Mouse (Mus musculus) stomach, embryonic 16.5 days (tissue): ENCODE data around the gene Itga3. TPM values are rescaled to one million over a fixed set of nuclear protein-coding genes. Genes with fewer than 3 reads are reported as not detected.

Experiments used
- ATAC-seq: fragments of 200-750 bp; cut with Nextera tagmentation; 2 replicates; pipeline ENCODE4 v1.8.0; 2017; ENCODE audit warnings: moderate number of reproducible peaks, moderate TSS enrichment; ENCODE audit not compliant: insufficient read depth, low FRiP score
- H3K27ac ChIP-seq: fragments of 300-500 bp; sonication (generic); 2 replicates; pipeline ENCODE4 v1.5.1; 2014; ENCODE audit warnings: low read length
- H3K27me3 ChIP-seq: fragments of 300-500 bp; sonication (generic); 2 replicates; pipeline ENCODE4 v1.6.1; 2014; ENCODE audit warnings: low read length, control low read depth, mixed read lengths; ENCODE audit not compliant: control insufficient read depth, insufficient read depth
- H3K36me3 ChIP-seq: fragments of 300-500 bp; sonication (generic); 2 replicates; pipeline ENCODE4 v1.6.1; 2014; ENCODE audit warnings: low read length; ENCODE audit not compliant: control insufficient read depth, insufficient read depth
- H3K4me1 ChIP-seq: fragments of 300-500 bp; sonication (generic); 2 replicates; pipeline ENCODE4 v1.6.1; 2014; ENCODE audit warnings: low read length, control low read depth, mixed read lengths; ENCODE audit not compliant: control insufficient read depth, insufficient read depth
- H3K4me2 ChIP-seq: fragments of 300-500 bp; sonication (generic); 2 replicates; pipeline ENCODE4 v1.6.1; 2014; ENCODE audit warnings: low read depth, low read length, mixed read lengths
- H3K4me3 ChIP-seq: fragments of 300-500 bp; sonication (generic); replicated peaks from 2 replicates; pipeline ENCODE4 v1.5.1; 2014; ENCODE audit warnings: mild to moderate bottlenecking, low read length
- H3K9ac ChIP-seq: fragments of 300-500 bp; sonication (generic); 2 replicates; pipeline ENCODE4 v1.6.1; 2014; ENCODE audit warnings: low read length
- H3K9me3 ChIP-seq: fragments of 300-500 bp; sonication (generic); replicated peaks from 2 replicates; pipeline ENCODE4 v1.6.1; 2016; ENCODE audit warnings: low read length, control low read depth; ENCODE audit not compliant: control insufficient read depth
- WGBS: fragments of 180-500 bp; shearing (Covaris S2); extraction: QIAGEN DNeasy Blood & Tissue Kit; methylation state at CpG from one replicate; pipeline ENCODE4 v1.1.7; 2014; 5-methylcytosine and 5-hydroxymethylcytosine counted together
- polyA plus RNA-seq: library from polyadenylated mRNA; unstranded; fragments of >200 nt; fragmentation: Nextera tagmentation; extraction: Ambion mirVana; gene quantifications from 2 replicates; pipeline ENCODE4 v1.2.1, GENCODE M21; 2015

The Itga3 gene
- polyA plus RNA-seq, 1 experiment from 2014 or later = 19.4 TPM

DNA sequence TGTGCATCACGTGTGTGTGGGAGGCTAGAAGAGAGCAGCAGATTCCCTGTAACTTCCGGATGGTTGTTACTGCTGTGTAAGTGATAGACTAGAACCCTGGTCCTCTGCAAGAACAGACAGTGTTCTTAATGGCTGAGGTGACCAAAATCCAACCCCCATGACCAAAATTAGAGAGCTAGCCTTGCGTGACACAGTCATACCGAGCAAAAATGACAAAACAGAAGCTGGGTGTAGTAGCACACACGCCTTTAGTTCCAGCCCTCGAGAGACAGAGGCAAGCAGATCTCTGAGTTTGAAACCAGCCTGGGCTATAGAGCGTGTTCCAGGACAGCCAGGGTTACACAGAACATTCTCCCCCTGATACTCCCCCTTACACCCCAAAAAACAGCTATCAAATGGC lies 33.5 kb upstream of the Itga3 start:
- Histone ChIP-seq H3K27ac (no peak overlapping the region), H3K4me2 (no peak overlapping the region), H3K9ac (no peak overlapping the region), H3K4me3 (no peak overlapping the region), H3K4me1 (peaks cover 5% of the 10 kb centered on the region; the same call in 1 of the 2 replicates), H3K9me3 (no peaks in the 10 kb centered on the region), H3K36me3 (no peaks in the 10 kb centered on the region), H3K27me3 (no peaks in the 10 kb centered on the region)
- 88% methylated on average over 7 of the region's 7 CpGs for WGBS
- no peak for ATAC-seq

DNA sequence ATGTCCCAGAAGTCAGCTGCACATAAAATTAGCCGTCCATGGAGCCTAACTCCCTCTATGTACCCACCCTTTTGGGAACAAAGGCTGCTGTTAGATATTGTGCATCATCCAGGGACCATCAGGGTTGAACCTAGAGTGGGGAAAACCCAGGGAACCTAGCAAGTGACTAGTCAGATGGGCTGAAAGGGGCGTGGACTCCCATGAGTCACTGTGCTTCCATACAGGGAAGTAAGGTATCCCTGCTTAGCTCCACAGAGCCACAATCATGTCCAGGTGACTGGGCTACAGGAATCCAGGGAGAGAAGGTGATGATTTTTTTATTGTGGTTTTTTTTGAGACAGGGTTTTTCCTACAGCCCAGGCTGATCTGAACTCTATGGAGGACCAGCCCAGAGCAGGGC lies 32.4 kb upstream of the Itga3 start:
- Histone ChIP-seq H3K4me3 (no peak overlapping the region), H3K9ac (no peak overlapping the region), H3K4me1 (peaks cover 5% of the 10 kb centered on the region; the same call in 1 of the 2 replicates), H3K27me3 (no peaks in the 10 kb centered on the region), H3K27ac (no peak overlapping the region), H3K4me2 (no peak overlapping the region), H3K9me3 (no peaks in the 10 kb centered on the region), H3K36me3 (no peaks in the 10 kb centered on the region)
- WGBS = 80% methylated on average over 2 of the region's 2 CpGs
- no peak for ATAC-seq

DNA sequence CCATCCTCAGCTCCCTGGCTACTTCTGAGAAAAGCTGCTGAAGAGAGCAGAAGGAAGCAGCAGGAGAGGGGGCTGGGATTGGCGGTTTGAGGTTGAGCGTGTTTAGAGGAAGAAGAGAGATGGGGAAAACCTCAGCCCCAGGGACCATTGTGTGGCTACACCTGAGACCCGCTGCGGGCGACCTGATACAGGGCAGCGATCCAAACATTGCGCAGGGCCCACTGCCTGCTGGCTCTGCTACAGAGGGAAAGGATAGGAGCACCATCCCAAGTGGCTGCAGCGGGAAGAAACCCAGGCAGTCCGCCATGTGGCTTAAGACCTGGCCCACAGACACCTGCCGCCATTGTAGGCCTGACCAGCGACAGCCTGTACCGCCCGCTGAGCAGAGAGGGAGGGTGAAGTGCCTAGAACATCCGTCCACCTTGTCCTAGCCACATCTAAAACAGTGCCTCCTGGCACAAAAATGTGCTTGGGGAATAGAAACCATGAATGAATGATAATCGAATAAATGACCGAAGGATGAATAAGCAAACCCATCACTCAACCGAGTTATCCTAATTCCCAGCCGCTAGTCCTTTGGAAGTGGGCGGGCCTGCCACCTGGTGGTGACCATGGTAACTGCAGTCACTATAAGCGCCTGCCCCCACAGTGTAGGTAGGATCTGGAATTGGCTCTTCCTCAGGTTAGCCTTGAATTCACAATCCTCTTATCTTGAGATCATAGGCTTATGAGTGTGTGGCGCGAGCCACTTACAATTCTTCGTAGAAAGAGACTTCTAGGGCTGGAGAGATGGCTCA lies 30.0 kb upstream of the Itga3 start:
- H3K9ac ChIP-seq = no peak overlapping the region
- no peak overlapping the region for H3K4me2 ChIP-seq
- H3K27ac ChIP-seq = no peak overlapping the region
- ATAC-seq = peak; percentile 37; the same call in 1 of the 2 replicates
- 36% methylated on average over 23 of the region's 23 CpGs for WGBS
- no peaks in the 10 kb centered on the region for H3K36me3 ChIP-seq
- H3K27me3 ChIP-seq = no peaks in the 10 kb centered on the region
- no peak overlapping the region for H3K4me3 ChIP-seq
- H3K4me1 ChIP-seq = peaks cover 5% of the 10 kb centered on the region; the same call in 1 of the 2 replicates
- no peaks in the 10 kb centered on the region for H3K9me3 ChIP-seq

DNA sequence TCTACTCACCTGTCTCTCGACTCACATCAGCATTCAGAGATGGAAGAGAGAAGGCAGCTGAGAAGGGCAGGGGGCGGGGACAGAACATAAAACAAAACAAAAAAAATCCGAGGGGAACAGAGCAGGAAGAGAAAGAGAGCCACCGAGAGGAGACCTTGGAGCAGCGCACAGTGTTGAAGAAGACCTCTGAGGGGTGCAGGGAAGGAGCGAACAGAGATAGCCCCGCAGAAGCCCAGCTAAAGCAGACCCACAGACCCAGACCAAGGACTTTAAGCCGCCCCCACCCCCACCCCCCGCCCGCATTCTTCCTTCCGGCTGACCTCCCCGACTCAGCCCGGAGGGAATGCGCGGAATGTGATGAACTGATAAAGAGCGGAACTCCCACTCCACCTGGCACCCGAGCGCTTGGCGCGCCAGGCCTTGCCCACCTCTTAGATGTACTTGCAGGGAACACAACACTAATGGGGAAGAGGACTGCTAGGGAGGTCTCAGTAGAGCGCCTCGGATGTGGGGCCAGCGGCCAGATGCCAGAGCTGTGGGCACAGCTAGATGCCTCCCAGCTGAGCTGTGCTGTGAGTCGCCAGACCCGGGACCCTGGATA lies 28.8 kb upstream of the Itga3 start:
- H3K4me3 ChIP-seq = peak overlapping the region; percentile 17; the same call in 1 of the 2 replicates
- H3K36me3 ChIP-seq = no peaks in the 10 kb centered on the region
- no peaks in the 10 kb centered on the region for H3K27me3 ChIP-seq
- H3K4me1 ChIP-seq = peaks cover 15% of the 10 kb centered on the region; the same call in 1 of the 2 replicates
- 0 out of 2 replicates have a peak, but pooled peaks have one; percentile 5 for ATAC-seq
- H3K4me2 ChIP-seq = peak overlapping the region; percentile 45
- no peaks in the 10 kb centered on the region for H3K9me3 ChIP-seq
- WGBS = 4% methylated on average over 25 of the region's 25 CpGs
- H3K9ac ChIP-seq = peak overlapping the region; percentile 24
- H3K27ac ChIP-seq = no peak overlapping the region

DNA sequence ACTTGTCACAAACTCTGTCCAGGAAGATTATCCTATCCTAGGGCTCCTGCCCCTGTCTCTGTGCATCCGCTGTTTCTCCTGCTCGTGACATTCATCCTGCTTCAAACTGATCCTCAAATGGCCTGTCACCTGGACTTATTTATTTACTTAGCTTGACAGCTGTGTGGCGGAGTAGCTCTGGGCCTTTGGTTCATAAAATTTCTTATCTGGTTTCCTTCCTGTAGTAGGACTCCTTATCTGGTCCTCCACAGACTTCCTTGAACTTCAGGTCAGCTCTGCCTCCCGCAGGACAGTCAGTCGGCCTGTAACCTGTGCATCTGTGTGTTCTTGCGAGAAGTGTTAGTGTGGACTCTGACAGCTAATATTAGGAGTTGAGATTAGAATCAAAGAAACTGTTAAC lies 27.7 kb upstream of the Itga3 start:
- no peak for ATAC-seq
- Histone ChIP-seq H3K4me2 (no peak overlapping the region), H3K4me3 (no peak overlapping the region), H3K9me3 (no peaks in the 10 kb centered on the region), H3K36me3 (no peaks in the 10 kb centered on the region), H3K9ac (no peak overlapping the region), H3K27ac (no peak overlapping the region), H3K27me3 (no peaks in the 10 kb centered on the region), H3K4me1 (peaks cover 15% of the 10 kb centered on the region; the same call in 1 of the 2 replicates)
- WGBS = 57% methylated on average over 6 of the region's 6 CpGs

DNA sequence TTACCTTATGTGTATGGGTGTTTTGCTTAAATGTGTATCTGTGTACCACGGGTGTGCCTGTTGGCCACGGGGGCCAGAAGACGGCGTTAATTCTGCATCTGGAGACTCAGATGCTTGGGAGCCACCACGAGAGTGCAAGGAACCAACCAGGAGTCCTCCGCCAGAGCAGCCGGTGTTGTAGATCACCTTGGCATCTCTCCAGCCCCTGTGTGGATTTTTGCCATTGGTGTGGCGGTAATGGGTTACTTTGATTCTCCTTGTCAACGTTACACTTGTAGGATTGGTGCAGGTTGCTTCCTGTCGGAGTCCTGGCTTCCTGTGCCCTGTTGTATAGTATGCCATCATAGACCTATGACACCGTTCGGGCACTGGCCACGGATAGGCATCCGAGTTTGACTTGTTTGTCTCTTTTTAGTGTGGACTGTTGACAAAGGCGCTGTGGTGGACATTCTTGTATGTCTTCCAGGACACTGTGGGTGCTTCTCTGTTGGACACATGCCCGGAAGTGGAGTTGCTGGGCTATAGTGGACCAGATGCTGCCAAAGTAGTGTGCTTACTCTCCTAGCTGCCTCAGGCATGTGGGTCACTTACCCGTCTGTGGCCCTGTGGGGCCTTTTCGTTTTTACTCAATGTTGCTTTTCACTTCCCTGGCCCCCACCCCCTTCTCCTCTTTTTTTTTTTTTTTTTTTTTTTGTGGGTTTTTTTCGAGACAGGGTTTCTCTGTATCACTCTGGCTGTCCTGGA lies 25.7 kb upstream of the Itga3 start:
- 81% methylated on average over 19 of the region's 19 CpGs for WGBS
- H3K4me1 ChIP-seq = peaks cover 27% of the 10 kb centered on the region

DNA sequence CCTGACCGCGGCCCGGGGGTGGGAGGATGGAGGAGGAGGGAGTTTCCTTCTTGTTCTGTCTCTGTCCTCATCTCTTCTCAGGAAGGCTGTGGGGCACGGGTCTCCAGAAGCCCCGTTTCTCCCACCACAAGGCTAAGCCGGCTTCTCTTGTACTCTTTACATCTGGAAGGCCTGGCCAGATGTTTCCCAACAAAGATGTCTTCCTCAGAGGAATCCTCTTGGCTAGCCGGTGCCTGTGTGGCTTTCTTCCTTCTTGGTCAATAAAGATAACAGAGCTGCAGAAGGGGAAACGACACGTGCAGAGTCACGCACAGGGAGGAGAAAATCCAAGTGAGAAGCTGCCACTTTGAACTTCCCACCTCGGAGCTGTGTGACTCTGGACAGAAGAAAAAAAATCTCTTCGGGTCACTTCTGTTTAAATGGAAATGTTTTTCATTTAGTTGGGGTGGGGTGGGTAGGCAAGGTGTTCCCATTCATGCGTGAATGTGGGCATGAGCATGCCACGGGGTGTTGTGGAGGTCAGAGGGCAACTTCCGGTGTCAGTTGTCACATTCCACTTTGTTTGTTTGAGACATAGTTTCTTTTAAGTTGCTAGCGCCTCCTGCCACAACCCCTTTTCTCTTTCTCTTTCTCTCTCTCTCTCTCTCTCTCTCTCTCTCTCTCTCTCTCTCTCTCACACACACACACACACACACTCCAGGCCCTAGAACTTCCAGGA lies 24.6 kb upstream of the Itga3 start:
- H3K4me2 ChIP-seq = no peak overlapping the region
- H3K9me3 ChIP-seq = no peaks in the 10 kb centered on the region
- no peak for ATAC-seq
- H3K27ac ChIP-seq = no peak overlapping the region
- H3K4me1 ChIP-seq = peaks cover 37% of the 10 kb centered on the region
- 23% methylated on average over 16 of the region's 16 CpGs for WGBS
- no peaks in the 10 kb centered on the region for H3K36me3 ChIP-seq
- no peak overlapping the region for H3K9ac ChIP-seq
- no peaks in the 10 kb centered on the region for H3K27me3 ChIP-seq
- H3K4me3 ChIP-seq = no peak overlapping the region

More for the DNA sequence above, 25.7 kb upstream of the Itga3 start:
- Histone ChIP-seq H3K4me2 (no peak overlapping the region), H3K9me3 (no peaks in the 10 kb centered on the region), H3K4me3 (no peak overlapping the region), H3K27me3 (no peaks in the 10 kb centered on the region), H3K27ac (no peak overlapping the region), H3K36me3 (no peaks in the 10 kb centered on the region), H3K9ac (no peak overlapping the region)
- ATAC-seq = no peak

DNA sequence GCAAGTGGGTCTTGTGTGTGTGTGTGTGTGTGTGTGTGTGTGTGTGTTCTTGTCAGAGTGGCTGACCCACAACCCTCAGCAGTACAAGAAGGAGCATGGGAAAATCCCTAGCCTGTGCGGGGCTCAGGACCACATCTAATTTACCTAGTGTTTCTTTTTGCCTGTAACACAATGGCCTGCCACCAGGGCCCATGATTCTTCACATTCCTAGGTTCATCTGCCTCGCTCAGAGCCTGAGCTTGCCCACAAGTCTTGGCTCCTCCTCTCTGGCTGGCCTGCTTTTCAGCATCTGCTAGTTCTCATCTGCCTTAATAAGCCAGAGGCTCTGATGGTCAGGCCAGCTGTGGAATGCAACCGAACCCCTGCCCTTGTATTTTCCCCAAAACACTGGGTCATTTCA lies 23.8 kb upstream of the Itga3 start:
- Histone ChIP-seq H3K9ac (no peak overlapping the region), H3K4me2 (no peak overlapping the region), H3K4me3 (no peak overlapping the region), H3K36me3 (no peaks in the 10 kb centered on the region), H3K4me1 (peaks cover 40% of the 10 kb centered on the region), H3K27me3 (no peaks in the 10 kb centered on the region), H3K27ac (no peak overlapping the region), H3K9me3 (no peaks in the 10 kb centered on the region)
- ATAC-seq = no peak
- 43% methylated on average over 3 of the region's 3 CpGs for WGBS
